Mouse (Mus musculus) cerebellum, adult 2 months (tissue): ENCODE results near the gene Srgap3.

ENCODE experiments used
- CTCF ChIP-seq: fragments of 200-500 bp; IDR thresholded peaks from 2 replicates; pipeline ENCODE4 v1.5.1; 2011; ENCODE audit warnings: low read depth, mild to moderate bottlenecking, control low read depth, low read length, moderate library complexity, borderline replicate concordance; ENCODE audit not compliant: insufficient read depth
- POLR2A ChIP-seq: fragments of 200-500 bp; IDR thresholded peaks from 2 replicates; pipeline ENCODE4 v1.6.1; 2011; ENCODE audit warnings: low read length, control low read depth, borderline replicate concordance; ENCODE audit not compliant: insufficient read depth

GRCm38 (mm10) chr6:112972858-112973631, 26.0 kb upstream of the Srgap3 start:
- TF ChIP-seq CTCF (no peak), POLR2A (no peak)
